Mouse (Mus musculus) Muller cell, postnatal 12 days (primary cell): ENCODE data around the gene Krt75.

ENCODE experiments used
- DNase-seq: peaks from one replicate; pipeline ENCODE4 v3.0.0-alpha.2; 2015; ENCODE audit errors: inconsistent ontology term

The Krt75 gene

GRCm38 (mm10) chr15:101573796-101574345 lies at the start of gene Krt75:
Gene Krt75, minus strand, starts transcription at chr15:101573904.
- DNase-seq = no peak

GRCm38 (mm10) chr15:101599123-101599522 lies 25.4 kb upstream of the Krt75 start:
- DNase-seq = peak; percentile 82

GRCm38 (mm10) chr15:101588216-101588615 lies 14.5 kb upstream of the Krt75 start:
- no peak for DNase-seq

GRCm38 (mm10) chr15:101584456-101584855 lies 10.8 kb upstream of the Krt75 start:
- no peak for DNase-seq

GRCm38 (mm10) chr15:101583211-101583965 lies 9.7 kb upstream of the Krt75 start:
- no peak for DNase-seq

GRCm38 (mm10) chr15:101581701-101582100 lies 8.0 kb upstream of the Krt75 start:
- no peak for DNase-seq

GRCm38 (mm10) chr15:101575506-101575905 lies 1.8 kb upstream of the Krt75 start:
- DNase-seq = no peak

GRCm38 (mm10) chr15:101567780-101568179 lies 5.9 kb downstream of the Krt75 start:
- DNase-seq = no peak

- no peak for DNase-seq
Observed at GRCm38 (mm10) chr15:101562850-101563249, 10.9 kb downstream of the Krt75 start, which contains the start of gene Krt90. Gene Krt90, minus strand, starts transcription at chr15:101562950.

- no peak for DNase-seq
Observed at GRCm38 (mm10) chr15:101558034-101558646, 15.6 kb downstream of the Krt75 start.

- DNase-seq = peak; percentile 15
Observed at GRCm38 (mm10) chr15:101553169-101553568, 20.5 kb downstream of the Krt75 start.

- DNase-seq = no peak
Observed at GRCm38 (mm10) chr15:101552188-101552587, 21.5 kb downstream of the Krt75 start.

GRCm38 (mm10) chr15:101550567-101550966 lies 23.1 kb downstream of the Krt75 start, which contains the start of gene Krt82:
Gene Krt82, minus strand, starts transcription at chr15:101550667.
- DNase-seq = no peak

GRCm38 (mm10) chr15:101544478-101544877 lies 29.2 kb downstream of the Krt75 start:
- no peak for DNase-seq

- no peak for DNase-seq
Observed at GRCm38 (mm10) chr15:101542543-101542942, 31.2 kb downstream of the Krt75 start.

GRCm38 (mm10) chr15:101538580-101538900 lies 35.2 kb downstream of the Krt75 start:
- DNase-seq = no peak

- DNase-seq = no peak
Observed at GRCm38 (mm10) chr15:101537864-101538579, 35.7 kb downstream of the Krt75 start.

GRCm38 (mm10) chr15:101536054-101536850 lies 37.5 kb downstream of the Krt75 start:
- peak; percentile 47 for DNase-seq

GRCm38 (mm10) chr15:101532720-101533119 lies 41.0 kb downstream of the Krt75 start, which contains the start of gene Krt84:
Gene Krt84, minus strand, starts transcription at chr15:101532820.
- no peak for DNase-seq

GRCm38 (mm10) chr15:101522556-101523232 lies 51.0 kb downstream of the Krt75 start:
- no peak for DNase-seq

- DNase-seq = peak; percentile 47
Observed at GRCm38 (mm10) chr15:101519792-101520191, 53.9 kb downstream of the Krt75 start.
